Mouse (Mus musculus): ENCODE measurements around the gene Sectm1b. TPM values are rescaled to one million over a fixed set of nuclear protein-coding genes. Genes with fewer than 3 reads are reported as not detected.
"Not testable (repeated sequence)": the region's sequence is repeated elsewhere in the genome, so short reads cannot be mapped to it uniquely, and the experiment has no call there.

Gene Sectm1b
- polyA plus RNA-seq, 1 experiment from 2014 or later, result not detected

DNA sequence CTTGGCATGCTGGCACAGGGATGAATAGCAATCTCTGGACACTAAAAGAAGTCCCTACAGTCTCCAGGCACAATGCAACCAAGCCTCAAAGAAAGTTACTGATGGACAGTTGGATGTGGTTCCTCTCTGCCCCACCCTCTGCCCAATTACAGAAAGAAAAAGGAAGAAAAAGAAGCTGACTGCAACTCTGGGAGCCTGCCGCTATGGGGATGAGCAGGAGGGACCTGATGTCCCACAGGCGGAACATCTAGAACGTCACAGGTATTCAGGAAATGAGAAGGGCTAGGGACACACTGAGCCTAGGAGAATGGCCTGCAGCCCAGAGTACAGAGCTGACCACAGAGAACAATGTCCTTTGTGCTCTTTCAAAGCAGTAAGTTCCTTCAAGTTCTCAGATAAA is 18.9 kb upstream of the Sectm1b start:
- Histone ChIP-seq H3K4me2 (ENCODE audit: low read depth, low read length) (no peak overlapping the region), H3K4me1 (ENCODE audit: control insufficient read depth, insufficient read depth, low read length) (no peaks in the 10 kb centered on the region), H3K9me3 (ENCODE audit: control insufficient read depth, low read length) (no peaks in the 10 kb centered on the region), H3K4me3 (ENCODE audit: low read depth, low read length) (no peak overlapping the region), H3K9ac (replicated peaks; ENCODE audit: low read depth, low read length) (no peak overlapping the region), H3K27me3 (ENCODE audit: control insufficient read depth, insufficient read depth, low read length) (no peaks in the 10 kb centered on the region), H3K27ac (ENCODE audit: low read depth, low read length) (no peak overlapping the region), H3K36me3 (ENCODE audit: control insufficient read depth, insufficient read depth, low read length) (no peaks in the 10 kb centered on the region)
- 81% methylated on average over 3 of the region's 3 CpGs for WGBS
- no peak for ATAC-seq (ENCODE audit: low read depth)

DNA sequence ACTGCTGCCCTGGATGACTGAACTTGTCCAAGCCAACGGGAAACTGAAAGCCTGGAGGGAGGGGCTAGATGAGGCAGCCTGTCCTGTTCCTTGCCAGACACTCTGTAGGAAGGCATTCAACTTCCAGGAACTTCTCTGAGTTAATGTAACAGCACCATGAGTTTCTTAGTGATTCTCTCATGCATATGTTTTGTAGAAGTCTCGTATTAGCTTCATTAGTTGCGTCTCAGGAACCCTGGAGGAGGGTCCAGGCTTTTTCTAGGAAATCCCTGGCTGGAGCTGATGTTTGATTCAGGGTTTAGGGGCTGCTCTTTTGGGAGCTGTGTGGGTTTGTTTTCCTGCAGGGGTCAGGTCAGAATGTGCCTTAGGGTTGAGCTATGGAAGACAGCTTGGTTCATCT is 17.8 kb upstream of the Sectm1b start, which contains the start of gene Sectm1a:
Sectm1a (minus strand) TSS at position 101 of the 400 bp plus-strand sequence.
- H3K36me3 ChIP-seq (ENCODE audit: control insufficient read depth, insufficient read depth, low read length), result no peaks in the 10 kb centered on the region
- H3K4me3 ChIP-seq (ENCODE audit: low read depth, low read length), result no peak within 1 kb of the TSS
- no peak within 1 kb of the TSS for H3K27ac ChIP-seq (ENCODE audit: low read depth, low read length)
- no peaks in the 10 kb centered on the region for H3K27me3 ChIP-seq (ENCODE audit: control insufficient read depth, insufficient read depth, low read length)
- 73% methylated on average over 3 of the region's 3 CpGs for WGBS
- no peak within 1 kb of the TSS for H3K4me2 ChIP-seq (ENCODE audit: low read depth, low read length)
- H3K4me1 ChIP-seq (ENCODE audit: control insufficient read depth, insufficient read depth, low read length), result no peaks in the 10 kb centered on the region
- no peaks in the 10 kb centered on the region for H3K9me3 ChIP-seq (ENCODE audit: control insufficient read depth, low read length)
- no peak within 1 kb of the TSS for H3K9ac ChIP-seq (replicated peaks; ENCODE audit: low read depth, low read length)
- no peak for ATAC-seq (ENCODE audit: low read depth)

DNA sequence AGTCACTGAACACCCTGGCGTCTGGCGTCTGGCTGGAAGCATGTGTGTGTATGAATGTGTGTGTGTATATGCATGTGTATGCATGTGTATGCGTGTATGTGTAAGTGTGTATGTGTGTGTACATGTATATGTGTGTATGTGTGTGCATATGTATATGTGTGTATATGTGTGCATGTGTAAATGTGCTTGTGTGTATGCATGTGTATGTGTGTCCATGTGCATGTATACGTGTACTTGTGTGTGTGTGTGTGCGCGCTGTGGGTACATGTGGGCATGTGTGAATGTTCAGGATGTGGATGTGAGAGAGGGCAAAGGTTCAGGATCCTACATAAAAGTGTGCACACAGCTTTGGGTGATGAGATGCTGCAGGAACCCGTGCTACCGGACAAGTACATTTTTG is 17.0 kb upstream of the Sectm1b start:
- Histone ChIP-seq H3K9me3 (ENCODE audit: control insufficient read depth, low read length) (no peaks in the 10 kb centered on the region), H3K9ac (replicated peaks; ENCODE audit: low read depth, low read length) (no peak overlapping the region), H3K27me3 (ENCODE audit: control insufficient read depth, insufficient read depth, low read length) (no peaks in the 10 kb centered on the region), H3K4me2 (ENCODE audit: low read depth, low read length) (no peak overlapping the region), H3K4me1 (ENCODE audit: control insufficient read depth, insufficient read depth, low read length) (no peaks in the 10 kb centered on the region), H3K36me3 (ENCODE audit: control insufficient read depth, insufficient read depth, low read length) (no peaks in the 10 kb centered on the region), H3K27ac (ENCODE audit: low read depth, low read length) (no peak overlapping the region), H3K4me3 (ENCODE audit: low read depth, low read length) (no peak overlapping the region)
- WGBS, result 97% methylated on average over 8 of the region's 8 CpGs
- no peak for ATAC-seq (ENCODE audit: low read depth)

DNA sequence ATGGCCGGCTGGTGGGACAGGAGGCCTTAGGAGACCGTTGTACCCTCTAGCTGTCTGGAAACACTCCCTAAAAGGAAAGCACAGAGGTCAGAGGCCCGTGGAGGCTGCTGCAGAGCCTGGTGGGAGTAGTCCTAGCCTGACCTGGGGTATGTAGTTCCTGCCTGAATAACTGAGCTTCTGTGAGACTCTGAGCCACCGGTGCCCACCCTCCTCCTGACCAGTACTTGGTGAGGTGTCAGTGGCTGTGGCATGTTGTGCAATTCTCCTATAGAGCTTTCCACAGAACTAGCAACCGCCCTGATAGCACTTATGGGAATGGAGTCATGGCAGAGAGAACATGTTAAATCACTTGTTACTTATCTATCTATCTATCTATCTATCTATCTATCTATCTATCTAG is 12.3 kb upstream of the Sectm1b start:
- 87% methylated on average over 5 of the region's 5 CpGs for WGBS
- no peaks in the 10 kb centered on the region for H3K4me1 ChIP-seq (ENCODE audit: control insufficient read depth, insufficient read depth, low read length)
- no peak for ATAC-seq (ENCODE audit: low read depth)

DNA sequence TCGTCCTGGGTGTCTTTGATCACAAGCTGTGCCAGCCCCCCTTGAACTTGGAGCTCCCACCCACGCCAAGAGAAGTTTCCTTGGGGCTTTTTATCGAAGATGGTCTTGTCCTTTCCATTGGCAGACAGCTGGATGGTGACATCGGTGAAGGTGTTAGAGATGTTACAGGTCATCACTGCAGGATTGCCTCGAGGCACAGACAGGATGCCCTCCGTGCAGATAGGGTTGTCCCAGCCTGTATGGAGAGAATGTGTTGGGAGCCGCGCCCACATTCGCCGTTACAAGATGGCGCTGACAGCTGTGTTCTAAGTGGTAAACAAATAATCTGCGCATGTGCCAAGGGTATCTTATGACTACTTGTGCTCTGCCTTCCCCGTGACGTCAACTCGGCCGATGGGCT is 6.3 kb upstream of the Sectm1b start:
- not testable (repeated sequence) for H3K27ac ChIP-seq (ENCODE audit: low read depth, low read length); H3K36me3 ChIP-seq (ENCODE audit: control insufficient read depth, insufficient read depth, low read length); H3K4me1 ChIP-seq (ENCODE audit: control insufficient read depth, insufficient read depth, low read length); H3K4me3 ChIP-seq (ENCODE audit: low read depth, low read length); ATAC-seq (ENCODE audit: low read depth); H3K9ac ChIP-seq (replicated peaks; ENCODE audit: low read depth, low read length); H3K9me3 ChIP-seq (ENCODE audit: control insufficient read depth, low read length); H3K4me2 ChIP-seq (ENCODE audit: low read depth, low read length); H3K27me3 ChIP-seq (ENCODE audit: control insufficient read depth, insufficient read depth, low read length)
- 96% methylated on average over 11 of the region's 16 CpGs for WGBS

More for the DNA sequence above, 12.3 kb upstream of the Sectm1b start:
- H3K36me3 ChIP-seq (ENCODE audit: control insufficient read depth, insufficient read depth, low read length), result no peaks in the 10 kb centered on the region
- H3K9me3 ChIP-seq (ENCODE audit: control insufficient read depth, low read length), result no peaks in the 10 kb centered on the region
- no peak overlapping the region for H3K27ac ChIP-seq (ENCODE audit: low read depth, low read length)
- H3K4me2 ChIP-seq (ENCODE audit: low read depth, low read length), result no peak overlapping the region
- H3K9ac ChIP-seq (replicated peaks; ENCODE audit: low read depth, low read length), result no peak overlapping the region
- H3K27me3 ChIP-seq (ENCODE audit: control insufficient read depth, insufficient read depth, low read length), result no peaks in the 10 kb centered on the region
- H3K4me3 ChIP-seq (ENCODE audit: low read depth, low read length), result no peak overlapping the region

DNA sequence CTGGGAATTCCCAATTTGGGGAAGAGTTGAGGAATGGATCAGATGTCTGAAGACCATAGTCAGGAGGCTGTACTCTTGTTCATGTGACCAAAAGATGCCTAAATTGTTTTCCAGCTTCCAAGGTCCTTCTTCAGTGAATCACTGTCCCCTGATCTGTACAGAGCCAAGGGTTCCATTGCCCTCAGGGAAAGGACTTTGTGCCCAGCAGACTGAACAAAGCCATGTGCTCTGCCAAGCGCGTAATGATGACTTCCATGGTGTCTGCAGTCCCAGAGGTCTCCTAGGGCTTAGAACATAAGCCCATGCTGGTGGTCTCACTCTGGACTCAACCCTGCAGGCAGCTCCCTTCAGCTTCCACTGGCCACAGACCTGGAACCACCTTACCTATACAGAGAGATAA is 4.5 kb upstream of the Sectm1b start:
- no peak for ATAC-seq (ENCODE audit: low read depth)
- WGBS, result 97% methylated on average over 2 of the region's 2 CpGs
- H3K9ac ChIP-seq (replicated peaks; ENCODE audit: low read depth, low read length), result no peak overlapping the region

DNA sequence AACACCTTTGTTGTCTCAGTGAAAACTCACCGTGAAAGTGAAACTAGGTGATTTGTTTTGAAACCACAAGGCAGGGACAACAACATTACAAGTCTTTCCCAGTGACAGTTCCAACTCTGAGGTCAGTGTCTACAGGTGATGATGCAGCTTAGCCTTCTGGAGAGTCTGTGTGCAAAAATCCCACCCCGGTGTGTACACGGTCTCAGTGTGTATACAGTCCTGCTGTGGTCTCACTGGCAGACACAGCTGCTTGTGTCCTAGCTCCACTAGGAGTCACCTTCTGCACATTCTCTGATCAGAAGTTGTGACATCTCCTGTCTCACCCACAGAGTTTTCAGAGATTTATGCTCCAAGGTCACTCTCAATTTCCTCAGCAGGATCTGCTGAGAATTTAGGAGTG is 828 bp upstream of the Sectm1b start:
- no peak overlapping the region for H3K4me3 ChIP-seq (ENCODE audit: low read depth, low read length)
- no peak overlapping the region for H3K9ac ChIP-seq (replicated peaks; ENCODE audit: low read depth, low read length)
- 80% methylated on average over 3 of the region's 3 CpGs for WGBS
- no peaks in the 10 kb centered on the region for H3K27me3 ChIP-seq (ENCODE audit: control insufficient read depth, insufficient read depth, low read length)
- H3K36me3 ChIP-seq (ENCODE audit: control insufficient read depth, insufficient read depth, low read length), result no peaks in the 10 kb centered on the region
- H3K27ac ChIP-seq (ENCODE audit: low read depth, low read length), result no peak overlapping the region
- H3K9me3 ChIP-seq (ENCODE audit: control insufficient read depth, low read length), result no peaks in the 10 kb centered on the region
- H3K4me1 ChIP-seq (ENCODE audit: control insufficient read depth, insufficient read depth, low read length), result no peaks in the 10 kb centered on the region
- no peak for ATAC-seq (ENCODE audit: low read depth)
- no peak overlapping the region for H3K4me2 ChIP-seq (ENCODE audit: low read depth, low read length)

More for the DNA sequence above, 4.5 kb upstream of the Sectm1b start:
- Histone ChIP-seq H3K36me3 (ENCODE audit: control insufficient read depth, insufficient read depth, low read length) (no peaks in the 10 kb centered on the region), H3K27ac (ENCODE audit: low read depth, low read length) (no peak overlapping the region), H3K9me3 (ENCODE audit: control insufficient read depth, low read length) (no peaks in the 10 kb centered on the region), H3K4me2 (ENCODE audit: low read depth, low read length) (no peak overlapping the region), H3K4me1 (ENCODE audit: control insufficient read depth, insufficient read depth, low read length) (no peaks in the 10 kb centered on the region), H3K27me3 (ENCODE audit: control insufficient read depth, insufficient read depth, low read length) (no peaks in the 10 kb centered on the region), H3K4me3 (ENCODE audit: low read depth, low read length) (no peak overlapping the region)

DNA sequence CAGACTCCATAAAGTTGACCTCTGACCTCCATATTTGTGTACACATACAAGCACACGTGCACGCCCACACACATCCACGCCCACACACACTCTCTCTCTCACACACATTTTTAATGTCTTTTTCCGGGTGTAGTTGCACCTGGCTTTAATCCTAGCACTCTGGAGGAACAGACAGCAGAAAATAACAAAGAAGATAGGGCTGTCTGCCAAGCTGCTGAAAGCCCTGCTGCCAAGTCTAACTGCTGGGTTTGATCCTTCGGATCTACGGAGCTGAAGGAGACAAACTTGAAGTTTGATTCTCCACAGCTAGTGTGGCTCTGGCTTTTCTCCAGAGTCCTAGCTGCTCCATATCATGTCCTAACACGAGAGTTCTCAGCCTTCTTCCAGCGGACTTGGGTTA is 1.8 kb downstream of the Sectm1b start:
- Histone ChIP-seq H3K9ac (replicated peaks; ENCODE audit: low read depth, low read length) (no peak overlapping the region), H3K4me3 (ENCODE audit: low read depth, low read length) (no peak overlapping the region), H3K9me3 (ENCODE audit: control insufficient read depth, low read length) (no peaks in the 10 kb centered on the region), H3K4me1 (ENCODE audit: control insufficient read depth, insufficient read depth, low read length) (no peaks in the 10 kb centered on the region), H3K36me3 (ENCODE audit: control insufficient read depth, insufficient read depth, low read length) (no peaks in the 10 kb centered on the region), H3K4me2 (ENCODE audit: low read depth, low read length) (no peak overlapping the region), H3K27ac (ENCODE audit: low read depth, low read length) (no peak overlapping the region), H3K27me3 (ENCODE audit: control insufficient read depth, insufficient read depth, low read length) (no peaks in the 10 kb centered on the region)
- no peak for ATAC-seq (ENCODE audit: low read depth)
- 84% methylated on average over 8 of the region's 8 CpGs for WGBS

DNA sequence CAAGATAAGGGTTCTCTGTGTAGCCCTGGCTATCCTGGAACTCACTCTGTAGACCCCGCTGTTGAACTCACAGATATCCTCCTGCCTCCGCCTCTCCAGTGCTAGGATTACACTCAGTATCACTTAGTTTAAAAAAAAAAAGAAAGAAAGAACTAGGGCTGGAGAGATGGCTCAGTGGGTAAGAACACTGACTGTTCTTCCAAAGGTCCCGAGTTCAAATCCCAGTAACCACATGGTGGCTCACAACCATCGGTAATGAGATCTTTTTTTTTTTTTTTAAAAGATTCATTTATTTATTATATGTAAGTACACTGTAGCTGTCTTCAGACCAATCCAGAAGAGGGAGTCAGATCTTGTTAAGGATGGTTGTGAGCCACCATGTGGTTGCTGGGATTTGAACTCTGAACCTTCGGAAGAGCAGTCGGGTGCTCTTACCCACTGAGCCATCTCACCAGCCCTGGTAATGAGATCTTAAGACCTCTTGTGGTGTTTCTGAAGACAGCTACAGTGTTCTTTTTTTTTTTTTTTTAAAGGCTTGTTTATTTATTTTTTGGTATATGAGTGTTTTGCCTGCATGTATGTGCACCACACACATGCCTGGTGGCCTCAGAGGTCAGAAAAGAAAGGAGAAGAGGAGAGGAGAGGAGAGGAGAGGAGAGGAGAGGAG is 2.8 kb downstream of the Sectm1b start:
- H3K4me3 ChIP-seq (ENCODE audit: low read depth, low read length); H3K4me2 ChIP-seq (ENCODE audit: low read depth, low read length); H3K27ac ChIP-seq (ENCODE audit: low read depth, low read length); H3K9me3 ChIP-seq (ENCODE audit: control insufficient read depth, low read length); H3K4me1 ChIP-seq (ENCODE audit: control insufficient read depth, insufficient read depth, low read length); H3K36me3 ChIP-seq (ENCODE audit: control insufficient read depth, insufficient read depth, low read length); H3K9ac ChIP-seq (replicated peaks; ENCODE audit: low read depth, low read length); ATAC-seq (ENCODE audit: low read depth); H3K27me3 ChIP-seq (ENCODE audit: control insufficient read depth, insufficient read depth, low read length): not testable (repeated sequence)
- 96% methylated on average over 6 of the region's 6 CpGs for WGBS
